Mouse (Mus musculus) limb, embryonic 12.5 days (tissue): Measurements from ENCODE around the gene Lim2. TPM values are rescaled to one million over a fixed set of nuclear protein-coding genes. Genes with fewer than 3 reads are reported as not detected.
A peak's percentile ranks its signal among the peaks of the same experiment; 100 is the strongest.
"Not testable (repeated sequence)": the region's sequence is repeated elsewhere in the genome, so short reads cannot be mapped to it uniquely, and the experiment has no call there.

Experiments
- ATAC-seq: fragments of 200-750 bp; cut with Nextera tagmentation; 2 replicates; pipeline ENCODE4 v1.8.0; 2017; ENCODE audit warnings: low read depth, moderate TSS enrichment; ENCODE audit not compliant: insufficient number of reproducible peaks, insufficient read depth, low FRiP score, low TSS enrichment
- H3K27ac ChIP-seq: fragments of 300-500 bp; sonication (generic); 2 replicates; pipeline ENCODE4 v1.5.1; 2016; ENCODE audit warnings: mild to moderate bottlenecking, moderate library complexity
- H3K27me3 ChIP-seq: fragments of 300-500 bp; sonication (generic); 2 replicates; pipeline ENCODE4 v1.6.1; 2016; ENCODE audit warnings: mild to moderate bottlenecking, moderate library complexity
- H3K36me3 ChIP-seq: fragments of 300-500 bp; sonication (generic); 2 replicates; pipeline ENCODE4 v1.6.1; 2016; ENCODE audit warnings: mild to moderate bottlenecking, moderate library complexity
- H3K4me1 ChIP-seq: fragments of 300-500 bp; sonication (generic); replicated peaks from 2 replicates; pipeline ENCODE4 v1.6.1; 2016
- H3K4me2 ChIP-seq: fragments of 300-500 bp; sonication (generic); 2 replicates; pipeline ENCODE4 v1.6.1; 2016; ENCODE audit warnings: mild to moderate bottlenecking, moderate library complexity
- H3K4me3 ChIP-seq: fragments of 300-500 bp; sonication (generic); replicated peaks from 2 replicates; pipeline ENCODE4 v1.5.1; 2016; ENCODE audit warnings: mild to moderate bottlenecking
- H3K9ac ChIP-seq: fragments of 300-500 bp; sonication (generic); replicated peaks from 2 replicates; pipeline ENCODE4 v1.6.1; 2016; ENCODE audit warnings: mild to moderate bottlenecking, moderate library complexity
- H3K9me3 ChIP-seq: fragments of 300-500 bp; sonication (generic); 2 replicates; pipeline ENCODE4 v1.6.1; 2016; ENCODE audit warnings: mild to moderate bottlenecking, moderate library complexity
- WGBS: fragments of 180-500 bp; shearing (Covaris S2); methylation state at CpG from one replicate; pipeline ENCODE4 v1.1.7; 2016; 5-methylcytosine and 5-hydroxymethylcytosine counted together
- polyA plus RNA-seq: library from polyadenylated mRNA; unstranded; fragments of >200 nt; fragmentation: Nextera tagmentation; extraction: Ambion mirVana; gene quantifications from 2 replicates; pipeline ENCODE4 v1.2.1, GENCODE M21; 2016

Gene Lim2
- not detected in 2 replicates for polyA plus RNA-seq

GRCm38 (mm10) chr7:43427406-43427805 is at the start of gene Lim2:
Lim2 (plus strand) TSS chr7:43427670.
- WGBS: 80% methylated on average over 8 of the region's 8 CpGs
- Histone ChIP-seq H3K9ac (no peak within 1 kb of the TSS), H3K9me3 (no peaks in the 10 kb centered on the region), H3K4me3 (no peak within 1 kb of the TSS), H3K4me2 (no peak within 1 kb of the TSS), H3K27me3 (no peaks in the 10 kb centered on the region), H3K27ac (no peak within 1 kb of the TSS), H3K4me1 (no peaks in the 10 kb centered on the region; the same call in 1 of the 2 replicates), H3K36me3 (no peaks in the 10 kb centered on the region)
- ATAC-seq: no peak

GRCm38 (mm10) chr7:43378226-43378625 is 49.2 kb upstream of the Lim2 start:
- Histone ChIP-seq H3K36me3 (no peaks in the 10 kb centered on the region), H3K27me3 (no peaks in the 10 kb centered on the region), H3K27ac (no peak overlapping the region), H3K9me3 (no peaks in the 10 kb centered on the region), H3K4me3 (no peak overlapping the region), H3K9ac (no peak overlapping the region), H3K4me2 (no peak overlapping the region), H3K4me1 (no peaks in the 10 kb centered on the region)
- ATAC-seq: no peak
- WGBS: 16% methylated on average over 5 of the region's 5 CpGs

- Histone ChIP-seq H3K4me1 (no peaks in the 10 kb centered on the region), H3K36me3 (no peaks in the 10 kb centered on the region), H3K9ac (no peak overlapping the region), H3K27ac (no peak overlapping the region), H3K4me3 (no peak overlapping the region), H3K4me2 (no peak overlapping the region), H3K9me3 (no peaks in the 10 kb centered on the region), H3K27me3 (no peaks in the 10 kb centered on the region)
- no peak for ATAC-seq
- WGBS: 75% methylated on average over 8 of the region's 8 CpGs
Observed at GRCm38 (mm10) chr7:43392349-43393121, 34.9 kb upstream of the Lim2 start.

- no peak overlapping the region for H3K4me2 ChIP-seq
- WGBS: 92% methylated on average over 2 of the region's 2 CpGs
- no peak overlapping the region for H3K27ac ChIP-seq
- H3K4me1 ChIP-seq: no peaks in the 10 kb centered on the region
- no peak overlapping the region for H3K9ac ChIP-seq
- no peaks in the 10 kb centered on the region for H3K27me3 ChIP-seq
- no peaks in the 10 kb centered on the region for H3K9me3 ChIP-seq
- no peak overlapping the region for H3K4me3 ChIP-seq
- H3K36me3 ChIP-seq: no peaks in the 10 kb centered on the region
- no peak for ATAC-seq
Observed at GRCm38 (mm10) chr7:43399501-43399900, 28.0 kb upstream of the Lim2 start.

- WGBS: 21% methylated on average over 2 of the region's 2 CpGs
- Histone ChIP-seq H3K9ac (no peak overlapping the region), H3K4me3 (no peak overlapping the region)
Observed at GRCm38 (mm10) chr7:43402718-43403117, 24.8 kb upstream of the Lim2 start.

GRCm38 (mm10) chr7:43407573-43407972 is 19.9 kb upstream of the Lim2 start:
- ATAC-seq: no peak
- WGBS: 88% methylated on average over 3 of the region's 3 CpGs

More at GRCm38 (mm10) chr7:43402718-43403117, 24.8 kb upstream of the Lim2 start:
- H3K4me1 ChIP-seq: no peaks in the 10 kb centered on the region
- no peak overlapping the region for H3K27ac ChIP-seq
- no peak for ATAC-seq
- H3K9me3 ChIP-seq: no peaks in the 10 kb centered on the region
- H3K4me2 ChIP-seq: no peak overlapping the region
- no peaks in the 10 kb centered on the region for H3K27me3 ChIP-seq
- H3K36me3 ChIP-seq: no peaks in the 10 kb centered on the region

GRCm38 (mm10) chr7:43408131-43408553 is 19.3 kb upstream of the Lim2 start, which contains the start of gene Siglecg:
Siglecg (plus strand) TSS chr7:43408204.
- no peaks in the 10 kb centered on the region; the same call in 1 of the 2 replicates for H3K4me1 ChIP-seq
- H3K4me3 ChIP-seq: no peak within 1 kb of the TSS
- no peak within 1 kb of the TSS for H3K27ac ChIP-seq
- no peaks in the 10 kb centered on the region for H3K36me3 ChIP-seq
- WGBS: 77% methylated on average over 4 of the region's 4 CpGs
- H3K4me2 ChIP-seq: no peak within 1 kb of the TSS
- no peak for ATAC-seq
- H3K27me3 ChIP-seq: no peaks in the 10 kb centered on the region
- no peaks in the 10 kb centered on the region for H3K9me3 ChIP-seq
- no peak within 1 kb of the TSS for H3K9ac ChIP-seq

More at GRCm38 (mm10) chr7:43407573-43407972, 19.9 kb upstream of the Lim2 start:
- Histone ChIP-seq H3K36me3 (no peaks in the 10 kb centered on the region), H3K27ac (no peak overlapping the region), H3K9me3 (no peaks in the 10 kb centered on the region), H3K4me1 (no peaks in the 10 kb centered on the region; the same call in 1 of the 2 replicates), H3K9ac (no peak overlapping the region), H3K27me3 (no peaks in the 10 kb centered on the region), H3K4me2 (no peak overlapping the region), H3K4me3 (no peak overlapping the region)

GRCm38 (mm10) chr7:43409084-43409483 is 18.4 kb upstream of the Lim2 start:
- Histone ChIP-seq H3K27me3 (no peaks in the 10 kb centered on the region), H3K4me2 (no peak overlapping the region), H3K27ac (no peak overlapping the region), H3K9ac (no peak overlapping the region), H3K4me1 (no peaks in the 10 kb centered on the region; the same call in 1 of the 2 replicates), H3K4me3 (no peak overlapping the region), H3K9me3 (no peaks in the 10 kb centered on the region), H3K36me3 (no peaks in the 10 kb centered on the region)
- 76% methylated on average over 3 of the region's 3 CpGs for WGBS
- ATAC-seq: no peak

GRCm38 (mm10) chr7:43411724-43412123 is 15.7 kb upstream of the Lim2 start:
- H3K4me2 ChIP-seq, H3K27ac ChIP-seq, H3K36me3 ChIP-seq, H3K9me3 ChIP-seq, H3K4me1 ChIP-seq, H3K4me3 ChIP-seq, H3K27me3 ChIP-seq, H3K9ac ChIP-seq: not testable (repeated sequence)
- ATAC-seq: 0 out of 2 replicates have a peak, but pooled peaks have one; percentile 52
- WGBS: 29% methylated on average over 4 of the region's 4 CpGs

GRCm38 (mm10) chr7:43417298-43417697 is 10.2 kb upstream of the Lim2 start:
- no peak overlapping the region for H3K9ac ChIP-seq
- no peaks in the 10 kb centered on the region for H3K27me3 ChIP-seq
- no peaks in the 10 kb centered on the region for H3K36me3 ChIP-seq
- H3K4me3 ChIP-seq: no peak overlapping the region
- ATAC-seq: no peak
- 84% methylated on average over 10 of the region's 10 CpGs for WGBS
- H3K4me2 ChIP-seq: no peak overlapping the region
- H3K9me3 ChIP-seq: peaks cover 6% of the 10 kb centered on the region
- no peaks in the 10 kb centered on the region for H3K4me1 ChIP-seq
- no peak overlapping the region for H3K27ac ChIP-seq

GRCm38 (mm10) chr7:43422995-43423617 is 4.4 kb upstream of the Lim2 start:
- Histone ChIP-seq H3K4me1 (no peaks in the 10 kb centered on the region; the same call in 1 of the 2 replicates), H3K36me3 (no peaks in the 10 kb centered on the region), H3K4me2 (peak overlapping the region; percentile 42), H3K9ac (no peak overlapping the region), H3K27ac (no peak overlapping the region), H3K9me3 (no peaks in the 10 kb centered on the region), H3K4me3 (no peak overlapping the region), H3K27me3 (no peaks in the 10 kb centered on the region)
- 14% methylated on average over 11 of the region's 11 CpGs for WGBS
- ATAC-seq: peak; percentile 79
